Mouse (Mus musculus) right cerebral cortex, postnatal 36 days (tissue): ENCODE data around the gene Vwa3b.

ENCODE experiments used
- DNase-seq, 2 experiments: peaks; one replicate each; pipeline ENCODE4 v3.0.0; 2022; ENCODE audit warnings: low spot score in 2 of 2, mixed read lengths in 1 of 2

The Vwa3b gene

GRCm38 (mm10) chr1:37060856-37061255, 34.5 kb downstream of the Vwa3b start:
- DNase-seq, result no peak

- no peak for DNase-seq
Measured at GRCm38 (mm10) chr1:37063053-37063452, 36.7 kb downstream of the Vwa3b start.

GRCm38 (mm10) chr1:37063841-37064240, 37.4 kb downstream of the Vwa3b start:
- no peak for DNase-seq

GRCm38 (mm10) chr1:37065658-37066412, 39.4 kb downstream of the Vwa3b start:
- DNase-seq, result peak; percentile 41 to 47

GRCm38 (mm10) chr1:37075759-37076158, 49.4 kb downstream of the Vwa3b start:
- no peak for DNase-seq

GRCm38 (mm10) chr1:37077266-37077665, 50.9 kb downstream of the Vwa3b start:
- peak in 1 of 2 experiments; percentile 14 for DNase-seq

GRCm38 (mm10) chr1:37077955-37078549, 51.7 kb downstream of the Vwa3b start:
- DNase-seq, result peak; percentile 71 to 81

GRCm38 (mm10) chr1:37080442-37080841, 54.0 kb downstream of the Vwa3b start:
- DNase-seq, result no peak

- DNase-seq, result peak; percentile 16 to 26
Measured at GRCm38 (mm10) chr1:37081376-37082214, 55.2 kb downstream of the Vwa3b start.

- no peak for DNase-seq
Measured at GRCm38 (mm10) chr1:37082215-37082464, 55.7 kb downstream of the Vwa3b start.

GRCm38 (mm10) chr1:37084075-37084474, 57.7 kb downstream of the Vwa3b start:
- no peak for DNase-seq

- no peak for DNase-seq
Measured at GRCm38 (mm10) chr1:37085171-37085570, 58.8 kb downstream of the Vwa3b start.

- DNase-seq, result no peak
Measured at GRCm38 (mm10) chr1:37089191-37089590, 62.8 kb downstream of the Vwa3b start.

- DNase-seq, result no peak
Measured at GRCm38 (mm10) chr1:37097382-37098093, 71.1 kb downstream of the Vwa3b start.

- no peak for DNase-seq
Measured at GRCm38 (mm10) chr1:37098094-37098555, 71.7 kb downstream of the Vwa3b start.

GRCm38 (mm10) chr1:37100361-37100760, 74.0 kb downstream of the Vwa3b start:
- DNase-seq, result no peak

GRCm38 (mm10) chr1:37101016-37101415, 74.6 kb downstream of the Vwa3b start:
- no peak for DNase-seq

GRCm38 (mm10) chr1:37101717-37102116, 75.3 kb downstream of the Vwa3b start:
- DNase-seq, result no peak

- no peak for DNase-seq
Measured at GRCm38 (mm10) chr1:37105194-37105593, 78.8 kb downstream of the Vwa3b start.

- no peak for DNase-seq
Measured at GRCm38 (mm10) chr1:37113781-37114180, 87.4 kb downstream of the Vwa3b start.

GRCm38 (mm10) chr1:37115847-37116246, 89.5 kb downstream of the Vwa3b start:
- DNase-seq, result no peak

GRCm38 (mm10) chr1:37116574-37116973, 90.2 kb downstream of the Vwa3b start:
- no peak for DNase-seq
